In genomic region chr14:117712311-117712710, GRCm38 (mm10) we compare ENCODE assay signal across 14 mouse cellular contexts.
"Had no signal": no experiment of that assay in that cellular context is flagged by ENCODE, and none has a peak within 500 bp of the region (broad histone marks: within the 10 kb centered on the region; RNA-seq: fewer than 3 reads in every experiment).

No protein-coding gene starts in this region.

- DNase-seq: lung, adult 2 months; lung, postnatal 14 days; right cerebral cortex, postnatal 14 days; thymus, adult 2 months; thymus, postnatal 25 days; thymus, postnatal 4 days had no signal

- H3K27ac ChIP-seq: lung, embryonic 15.5 days; macrophage; midbrain, embryonic 13.5 days; midbrain, embryonic 15.5 days; neural tube, embryonic 12.5 days; stomach, embryonic 15.5 days; stomach, postnatal 0 days had no signal

- H3K4me3 ChIP-seq: lung, embryonic 15.5 days; megakaryocyte, embryonic 14.5 days; midbrain, embryonic 13.5 days; midbrain, embryonic 15.5 days; neural tube, embryonic 12.5 days; stomach, embryonic 15.5 days had no signal
